Mouse (Mus musculus) cerebellum, adult 2 months (tissue): ENCODE data around the gene 9430097D07Rik. TPM values are rescaled to one million over a fixed set of nuclear protein-coding genes. Genes with fewer than 3 reads are reported as not detected.
A peak's percentile ranks its signal among the peaks of the same experiment; 100 is the strongest.

Source experiments
- DNase-seq, 2 experiments: peaks; one replicate each; pipeline ENCODE4 v3.0.0; 2021
- H3K27ac ChIP-seq: fragments of 200-500 bp; 2 replicates; pipeline ENCODE4 v1.5.1; 2012; ENCODE audit warnings: low read length, control low read depth, inconsistent platforms; ENCODE audit not compliant: insufficient read depth
- H3K27me3 ChIP-seq: fragments of 200-500 bp; 2 replicates; pipeline ENCODE4 v1.6.1; 2012; ENCODE audit warnings: inconsistent platforms, mild to moderate bottlenecking, low read length, moderate library complexity; ENCODE audit not compliant: control insufficient read depth, insufficient read depth
- H3K4me1 ChIP-seq: fragments of 200-500 bp; 2 replicates; pipeline ENCODE4 v1.6.1; 2011; ENCODE audit warnings: low read length; ENCODE audit not compliant: control insufficient read depth, insufficient read depth
- H3K4me3 ChIP-seq: fragments of 200-500 bp; replicated peaks from 2 replicates; pipeline ENCODE3; 2011; ENCODE audit warnings: mild to moderate bottlenecking, low read depth, low read length, control low read depth; ENCODE audit not compliant: insufficient read depth
- CTCF ChIP-seq: fragments of 200-500 bp; IDR thresholded peaks from 2 replicates; pipeline ENCODE4 v1.5.1; 2011; ENCODE audit warnings: low read depth, mild to moderate bottlenecking, control low read depth, low read length, moderate library complexity, borderline replicate concordance; ENCODE audit not compliant: insufficient read depth
- POLR2A ChIP-seq: fragments of 200-500 bp; IDR thresholded peaks from 2 replicates; pipeline ENCODE4 v1.6.1; 2011; ENCODE audit warnings: low read length, control low read depth, borderline replicate concordance; ENCODE audit not compliant: insufficient read depth
- WGBS: fragments of 180-500 bp; shearing (Covaris S2); methylation state at CpG from one replicate; pipeline ENCODE4 v1.1.7; 2018; 5-methylcytosine and 5-hydroxymethylcytosine counted together
- polyA plus RNA-seq: library from polyadenylated mRNA; depleted of rRNA; stranded (reverse); fragments of >200 nt; gene quantifications from 2 replicates; pipeline ENCODE4 v1.2.3, GENCODE M21; 2012

Gene 9430097D07Rik
- polyA plus RNA-seq, 1 experiment: 0.59 TPM

GRCm38 (mm10) chr2:32551236-32551635 lies 24.2 kb downstream of the 9430097D07Rik start:
- no peak for TF ChIP-seq CTCF
- no peak for TF ChIP-seq POLR2A
- H3K27ac ChIP-seq: no peak overlapping the region

GRCm38 (mm10) chr2:32549764-32550163 lies 25.7 kb downstream of the 9430097D07Rik start:
- 22% methylated on average over 6 of the region's 6 CpGs for WGBS
- Histone ChIP-seq H3K27ac (0 out of 2 replicates have a peak overlapping the region, but pooled peaks have one; percentile 40), H3K4me3 (no peak overlapping the region), H3K27me3 (no peaks in the 10 kb centered on the region), H3K4me1 (peaks cover 45% of the 10 kb centered on the region)
- peak; percentile 29 to 43 for DNase-seq
- TF ChIP-seq CTCF: no peak
- no peak for TF ChIP-seq POLR2A

More at GRCm38 (mm10) chr2:32551236-32551635, 24.2 kb downstream of the 9430097D07Rik start:
- no peaks in the 10 kb centered on the region for H3K27me3 ChIP-seq
- DNase-seq: no peak
- no peak overlapping the region for H3K4me3 ChIP-seq
- H3K4me1 ChIP-seq: peaks cover 52% of the 10 kb centered on the region
- 91% methylated on average over 5 of the region's 5 CpGs for WGBS

- TF ChIP-seq POLR2A: no peak
- TF ChIP-seq CTCF: no peak
- no peak for DNase-seq
- peaks cover 45% of the 10 kb centered on the region for H3K4me1 ChIP-seq
- H3K27ac ChIP-seq: no peak overlapping the region
- H3K4me3 ChIP-seq: no peak overlapping the region
- H3K27me3 ChIP-seq: no peaks in the 10 kb centered on the region
- WGBS: 57% methylated on average over 9 of the region's 9 CpGs
Observed at GRCm38 (mm10) chr2:32549171-32549570, 26.3 kb downstream of the 9430097D07Rik start.

GRCm38 (mm10) chr2:32547964-32548739 lies 27.3 kb downstream of the 9430097D07Rik start:
- Histone ChIP-seq H3K27me3 (no peaks in the 10 kb centered on the region), H3K4me1 (peaks cover 49% of the 10 kb centered on the region), H3K4me3 (no peak overlapping the region), H3K27ac (no peak overlapping the region)
- 82% methylated on average over 7 of the region's 7 CpGs for WGBS
- TF ChIP-seq POLR2A (no peak), CTCF (no peak)
- DNase-seq: peak in 1 of 2 experiments; percentile 49

- DNase-seq: no peak
- Histone ChIP-seq H3K4me3 (no peak overlapping the region), H3K27ac (no peak overlapping the region), H3K27me3 (no peaks in the 10 kb centered on the region), H3K4me1 (peaks cover 54% of the 10 kb centered on the region)
- TF ChIP-seq POLR2A (no peak), CTCF (no peak)
- 88% methylated on average over 5 of the region's 5 CpGs for WGBS
Observed at GRCm38 (mm10) chr2:32547380-32547779, 28.1 kb downstream of the 9430097D07Rik start.

- Histone ChIP-seq H3K27ac (peak overlapping the region; percentile 3; the same call in 1 of the 2 replicates), H3K4me3 (no peak overlapping the region), H3K27me3 (no peaks in the 10 kb centered on the region), H3K4me1 (peaks cover 54% of the 10 kb centered on the region)
- TF ChIP-seq POLR2A: no peak
- TF ChIP-seq CTCF: no peak
- 94% methylated on average over 1 of the region's 1 CpGs for WGBS
- DNase-seq: no peak
Observed at GRCm38 (mm10) chr2:32546951-32547350, 28.5 kb downstream of the 9430097D07Rik start.

GRCm38 (mm10) chr2:32543031-32543449 lies 32.4 kb downstream of the 9430097D07Rik start:
- no peak overlapping the region for H3K27ac ChIP-seq
- no peaks in the 10 kb centered on the region for H3K27me3 ChIP-seq
- peaks cover 59% of the 10 kb centered on the region for H3K4me1 ChIP-seq

More at GRCm38 (mm10) chr2:32543031-32543449, 32.4 kb downstream of the 9430097D07Rik start:
- no peak for TF ChIP-seq POLR2A
- no peak for TF ChIP-seq CTCF
- WGBS: 39% methylated on average over 3 of the region's 3 CpGs
- H3K4me3 ChIP-seq: no peak overlapping the region
- peak; percentile 57 to 63 for DNase-seq
